Mouse (Mus musculus): ENCODE measurements around the gene Gtf3c5. TPM values are rescaled to one million over a fixed set of nuclear protein-coding genes. Genes with fewer than 3 reads are reported as not detected.

The Gtf3c5 gene
- polyA plus RNA-seq, 1 experiment from 2014 or later: 28.6 TPM

- 19% methylated on average over 12 of the region's 12 CpGs for WGBS
- no peaks in the 10 kb centered on the region for H3K9me3 ChIP-seq (replicated peaks; ENCODE audit: control insufficient read depth, low read length)
- no peak for ATAC-seq (replicated peaks; ENCODE audit: extremely low read depth, insufficient read depth, low FRiP score)
- peak overlapping the region; percentile 44; the same call in 1 of the 2 replicates for H3K27ac ChIP-seq (ENCODE audit: low read length)
- peaks cover 17% of the 10 kb centered on the region for H3K4me1 ChIP-seq (ENCODE audit: control insufficient read depth, insufficient read depth, low read length)
- H3K27me3 ChIP-seq (ENCODE audit: control insufficient read depth, insufficient read depth, low read length): no peaks in the 10 kb centered on the region
- H3K4me2 ChIP-seq (ENCODE audit: low read depth, low read length): no peak overlapping the region
- H3K36me3 ChIP-seq (ENCODE audit: control insufficient read depth, insufficient read depth): no peaks in the 10 kb centered on the region
- H3K9ac ChIP-seq (ENCODE audit: low read length): 0 out of 2 replicates have a peak overlapping the region, but pooled peaks have one; percentile 17
- no peak overlapping the region for H3K4me3 ChIP-seq (ENCODE audit: low read length)
Measured at GRCm38 (mm10) chr2:28601720-28602590, 18.4 kb upstream of the Gtf3c5 start.

- Histone ChIP-seq H3K36me3 (ENCODE audit: control insufficient read depth, insufficient read depth) (no peaks in the 10 kb centered on the region), H3K27ac (ENCODE audit: low read length) (no peak overlapping the region), H3K4me2 (ENCODE audit: low read depth, low read length) (no peak overlapping the region), H3K4me1 (ENCODE audit: control insufficient read depth, insufficient read depth, low read length) (peaks cover 17% of the 10 kb centered on the region), H3K9me3 (replicated peaks; ENCODE audit: control insufficient read depth, low read length) (no peaks in the 10 kb centered on the region), H3K4me3 (ENCODE audit: low read length) (no peak overlapping the region), H3K9ac (ENCODE audit: low read length) (no peak overlapping the region), H3K27me3 (ENCODE audit: control insufficient read depth, insufficient read depth, low read length) (no peaks in the 10 kb centered on the region)
- WGBS: 43% methylated on average over 6 of the region's 6 CpGs
- no peak for ATAC-seq (replicated peaks; ENCODE audit: extremely low read depth, insufficient read depth, low FRiP score)
Measured at GRCm38 (mm10) chr2:28599569-28599900, 16.0 kb upstream of the Gtf3c5 start.

GRCm38 (mm10) chr2:28598692-28599568, 15.4 kb upstream of the Gtf3c5 start:
- Histone ChIP-seq H3K9ac (ENCODE audit: low read length) (no peak overlapping the region), H3K27me3 (ENCODE audit: control insufficient read depth, insufficient read depth, low read length) (no peaks in the 10 kb centered on the region), H3K9me3 (replicated peaks; ENCODE audit: control insufficient read depth, low read length) (no peaks in the 10 kb centered on the region), H3K27ac (ENCODE audit: low read length) (no peak overlapping the region), H3K4me1 (ENCODE audit: control insufficient read depth, insufficient read depth, low read length) (peaks cover 17% of the 10 kb centered on the region), H3K4me2 (ENCODE audit: low read depth, low read length) (no peak overlapping the region), H3K4me3 (ENCODE audit: low read length) (no peak overlapping the region), H3K36me3 (ENCODE audit: control insufficient read depth, insufficient read depth) (no peaks in the 10 kb centered on the region)
- 44% methylated on average over 12 of the region's 12 CpGs for WGBS
- ATAC-seq (replicated peaks; ENCODE audit: extremely low read depth, insufficient read depth, low FRiP score): no peak

GRCm38 (mm10) chr2:28597733-28598547, 14.4 kb upstream of the Gtf3c5 start:
- no peak for ATAC-seq (replicated peaks; ENCODE audit: extremely low read depth, insufficient read depth, low FRiP score)
- no peak overlapping the region for H3K9ac ChIP-seq (ENCODE audit: low read length)
- WGBS: 68% methylated on average over 7 of the region's 7 CpGs
- no peaks in the 10 kb centered on the region for H3K27me3 ChIP-seq (ENCODE audit: control insufficient read depth, insufficient read depth, low read length)
- no peak overlapping the region for H3K4me2 ChIP-seq (ENCODE audit: low read depth, low read length)
- no peaks in the 10 kb centered on the region for H3K9me3 ChIP-seq (replicated peaks; ENCODE audit: control insufficient read depth, low read length)
- peaks cover 17% of the 10 kb centered on the region for H3K4me1 ChIP-seq (ENCODE audit: control insufficient read depth, insufficient read depth, low read length)
- no peak overlapping the region for H3K27ac ChIP-seq (ENCODE audit: low read length)
- no peaks in the 10 kb centered on the region for H3K36me3 ChIP-seq (ENCODE audit: control insufficient read depth, insufficient read depth)
- H3K4me3 ChIP-seq (ENCODE audit: low read length): no peak overlapping the region

GRCm38 (mm10) chr2:28596998-28597397, 13.4 kb upstream of the Gtf3c5 start:
- no peak overlapping the region for H3K4me3 ChIP-seq (ENCODE audit: low read length)
- no peaks in the 10 kb centered on the region for H3K27me3 ChIP-seq (ENCODE audit: control insufficient read depth, insufficient read depth, low read length)
- H3K36me3 ChIP-seq (ENCODE audit: control insufficient read depth, insufficient read depth): no peaks in the 10 kb centered on the region
- ATAC-seq (replicated peaks; ENCODE audit: extremely low read depth, insufficient read depth, low FRiP score): no peak
- H3K9ac ChIP-seq (ENCODE audit: low read length): no peak overlapping the region
- H3K27ac ChIP-seq (ENCODE audit: low read length): no peak overlapping the region
- H3K9me3 ChIP-seq (replicated peaks; ENCODE audit: control insufficient read depth, low read length): no peaks in the 10 kb centered on the region
- 92% methylated on average over 7 of the region's 7 CpGs for WGBS
- H3K4me1 ChIP-seq (ENCODE audit: control insufficient read depth, insufficient read depth, low read length): peaks cover 13% of the 10 kb centered on the region
- no peak overlapping the region for H3K4me2 ChIP-seq (ENCODE audit: low read depth, low read length)

GRCm38 (mm10) chr2:28596021-28596420, 12.5 kb upstream of the Gtf3c5 start:
- no peak overlapping the region for H3K4me2 ChIP-seq (ENCODE audit: low read depth, low read length)
- peaks cover 10% of the 10 kb centered on the region for H3K4me1 ChIP-seq (ENCODE audit: control insufficient read depth, insufficient read depth, low read length)
- no peaks in the 10 kb centered on the region for H3K9me3 ChIP-seq (replicated peaks; ENCODE audit: control insufficient read depth, low read length)
- no peaks in the 10 kb centered on the region for H3K36me3 ChIP-seq (ENCODE audit: control insufficient read depth, insufficient read depth)
- no peak overlapping the region for H3K4me3 ChIP-seq (ENCODE audit: low read length)
- WGBS: 70% methylated on average over 7 of the region's 7 CpGs
- ATAC-seq (replicated peaks; ENCODE audit: extremely low read depth, insufficient read depth, low FRiP score): no peak
- H3K27ac ChIP-seq (ENCODE audit: low read length): no peak overlapping the region
- H3K9ac ChIP-seq (ENCODE audit: low read length): no peak overlapping the region
- no peaks in the 10 kb centered on the region for H3K27me3 ChIP-seq (ENCODE audit: control insufficient read depth, insufficient read depth, low read length)

GRCm38 (mm10) chr2:28592809-28593208, 9.3 kb upstream of the Gtf3c5 start:
- Histone ChIP-seq H3K9ac (ENCODE audit: low read length) (no peak overlapping the region), H3K36me3 (ENCODE audit: control insufficient read depth, insufficient read depth) (no peaks in the 10 kb centered on the region), H3K9me3 (replicated peaks; ENCODE audit: control insufficient read depth, low read length) (no peaks in the 10 kb centered on the region), H3K4me2 (ENCODE audit: low read depth, low read length) (peak overlapping the region; percentile 37; the same call in 1 of the 2 replicates), H3K4me3 (ENCODE audit: low read length) (no peak overlapping the region), H3K27me3 (ENCODE audit: control insufficient read depth, insufficient read depth, low read length) (no peaks in the 10 kb centered on the region), H3K27ac (ENCODE audit: low read length) (no peak overlapping the region), H3K4me1 (ENCODE audit: control insufficient read depth, insufficient read depth, low read length) (no peaks in the 10 kb centered on the region)
- ATAC-seq (replicated peaks; ENCODE audit: extremely low read depth, insufficient read depth, low FRiP score): no peak
- WGBS: 5% methylated on average over 15 of the region's 15 CpGs

GRCm38 (mm10) chr2:28591479-28591878, 7.9 kb upstream of the Gtf3c5 start:
- no peak for ATAC-seq (replicated peaks; ENCODE audit: extremely low read depth, insufficient read depth, low FRiP score)
- Histone ChIP-seq H3K36me3 (ENCODE audit: control insufficient read depth, insufficient read depth) (no peaks in the 10 kb centered on the region), H3K4me3 (ENCODE audit: low read length) (no peak overlapping the region), H3K9me3 (replicated peaks; ENCODE audit: control insufficient read depth, low read length) (no peaks in the 10 kb centered on the region), H3K27me3 (ENCODE audit: control insufficient read depth, insufficient read depth, low read length) (no peaks in the 10 kb centered on the region), H3K4me1 (ENCODE audit: control insufficient read depth, insufficient read depth, low read length) (no peaks in the 10 kb centered on the region), H3K9ac (ENCODE audit: low read length) (no peak overlapping the region), H3K27ac (ENCODE audit: low read length) (no peak overlapping the region), H3K4me2 (ENCODE audit: low read depth, low read length) (no peak overlapping the region)
- WGBS: 61% methylated on average over 2 of the region's 2 CpGs
